Mouse (Mus musculus): Measurements from ENCODE around the gene Wdr74.

Wdr74 gene

DNA sequence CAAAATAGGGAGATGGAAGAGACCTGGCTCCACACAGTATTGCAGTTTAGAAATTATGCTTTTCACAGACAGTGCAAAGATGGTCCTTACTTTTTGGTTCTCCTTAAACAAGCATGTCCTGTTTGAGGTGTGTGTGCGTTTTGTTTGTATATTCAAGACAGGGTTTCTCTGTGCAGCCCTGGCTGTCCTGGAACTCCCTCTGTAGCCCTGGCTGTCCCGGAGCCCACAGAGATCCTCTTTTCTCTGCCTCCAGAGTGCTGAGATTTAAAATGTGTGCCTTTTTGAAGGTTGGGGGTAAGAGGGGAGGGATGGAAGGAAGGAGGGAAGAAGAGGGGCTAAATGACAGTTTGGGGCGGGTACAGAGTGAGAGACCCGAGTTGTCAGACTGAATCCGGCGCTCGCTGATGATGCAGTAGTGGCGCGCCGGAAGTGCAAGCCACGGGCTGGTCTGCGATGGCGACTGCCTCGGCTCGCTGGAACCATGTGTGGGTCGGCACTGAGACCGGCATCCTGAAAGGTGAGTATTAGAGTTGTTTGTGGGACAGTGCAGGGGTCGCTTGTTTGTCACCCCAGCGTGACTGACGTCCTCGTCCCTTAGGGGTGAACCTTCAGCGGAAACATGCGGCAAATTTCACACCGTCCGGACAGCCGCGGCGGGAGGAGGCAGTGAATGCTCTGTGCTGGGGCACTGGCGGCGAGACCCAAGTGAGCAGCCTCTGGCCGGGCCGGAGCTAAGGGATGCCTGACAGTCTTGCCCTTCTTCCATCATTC, at the start of gene Wdr74:
Wdr74 (plus strand) TSS at position 439 of the 771 bp plus-strand sequence.
- peak; percentile 80 for DNase-seq (ENCODE audit: low spot score)

- no peak for DNase-seq (ENCODE audit: low spot score)
These were observed 43.6 kb upstream of the Wdr74 start for GRCm38 (mm10) chr19:8691871-8692539.

- no peak for DNase-seq (ENCODE audit: low spot score)
These were observed 42.9 kb upstream of the Wdr74 start for GRCm38 (mm10) chr19:8692740-8693139.

- no peak for DNase-seq (ENCODE audit: low spot score)
These were observed 40.3 kb upstream of the Wdr74 start for GRCm38 (mm10) chr19:8695330-8695729.

- no peak for DNase-seq (ENCODE audit: low spot score)
These were observed 36.0 kb upstream of the Wdr74 start for GRCm38 (mm10) chr19:8699652-8700051.

DNA sequence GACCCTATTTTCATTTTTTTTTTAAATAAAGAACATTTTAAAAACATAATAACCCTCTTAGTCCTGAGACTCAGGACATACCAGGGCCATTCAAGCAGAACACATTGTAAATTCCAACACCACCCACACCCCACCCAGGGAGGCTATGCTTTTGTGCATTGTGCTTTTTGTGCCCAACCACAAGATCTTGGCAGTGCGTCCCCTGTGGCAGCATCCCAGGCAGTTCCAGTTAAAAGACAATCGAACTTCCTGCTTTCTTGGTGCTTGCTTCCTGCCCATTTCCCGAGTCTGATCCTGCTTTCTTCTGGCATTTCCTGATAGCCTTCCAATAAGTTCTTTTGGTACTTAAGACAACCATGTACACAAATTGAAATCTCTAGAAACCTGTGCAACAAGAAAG, 33.2 kb upstream of the Wdr74 start:
- DNase-seq (ENCODE audit: low spot score): no peak

- no peak for DNase-seq (ENCODE audit: low spot score)
These were observed 32.1 kb upstream of the Wdr74 start for GRCm38 (mm10) chr19:8703571-8703970.

DNA sequence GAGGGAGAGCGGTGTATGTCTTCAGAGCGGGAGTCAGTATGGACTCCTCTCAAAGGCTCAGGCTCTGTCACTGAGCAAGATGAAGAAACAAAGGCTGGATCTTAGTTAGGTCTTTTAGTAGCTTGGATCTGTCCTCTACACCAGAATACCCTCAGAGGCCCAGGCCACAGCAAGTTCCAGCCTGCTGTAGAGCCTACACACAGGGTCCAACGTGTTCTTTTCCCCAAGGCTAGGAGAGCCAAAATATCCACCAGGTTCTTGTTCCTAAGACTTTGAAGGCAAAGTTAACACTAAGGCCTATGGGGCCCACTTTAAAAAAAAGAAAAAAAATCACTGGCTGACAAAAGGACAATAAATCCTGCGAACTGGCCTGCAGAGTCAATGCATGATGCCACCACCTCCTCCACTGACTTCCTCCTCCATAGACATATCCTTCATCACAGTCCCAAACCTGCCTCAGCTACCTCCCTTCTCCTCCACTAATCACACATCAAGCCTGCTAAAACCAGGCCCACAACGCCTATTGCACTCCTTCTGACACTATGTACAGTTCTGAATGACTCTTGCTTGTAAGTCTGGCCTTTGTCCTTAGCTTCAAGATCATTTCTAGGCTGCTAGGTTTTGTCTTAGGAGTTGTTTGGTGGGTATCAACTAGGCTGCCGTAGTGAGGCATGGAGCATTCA, 30.5 kb upstream of the Wdr74 start:
- DNase-seq (ENCODE audit: low spot score): no peak

DNA sequence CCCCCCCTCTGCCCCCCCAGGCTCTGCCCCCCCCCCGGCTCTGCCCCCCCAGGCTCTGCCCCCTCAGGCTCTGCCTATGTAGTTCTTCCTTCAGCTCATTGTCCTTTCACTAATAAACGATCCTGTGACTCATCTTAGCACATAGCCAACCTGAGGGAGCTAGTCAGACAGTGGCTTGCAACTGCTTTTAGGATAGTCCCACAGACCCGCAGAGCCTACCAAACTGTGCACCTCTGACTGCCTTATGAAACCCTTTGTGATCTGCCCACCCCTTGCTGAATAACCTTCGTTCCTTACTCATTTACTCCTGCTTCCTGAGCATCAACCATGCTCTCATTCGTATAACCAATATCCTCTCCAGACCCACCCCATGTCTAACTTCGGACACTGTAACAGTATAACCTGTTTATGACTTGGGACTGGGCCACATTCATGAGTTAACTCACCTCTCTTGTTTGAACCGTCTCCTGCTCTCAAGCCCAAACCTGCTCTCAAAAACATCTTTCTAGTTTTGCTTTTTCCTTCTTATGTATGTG, 29.4 kb upstream of the Wdr74 start:
- DNase-seq (ENCODE audit: low spot score): no peak

GRCm38 (mm10) chr19:8706930-8707329, 28.7 kb upstream of the Wdr74 start:
- no peak for DNase-seq (ENCODE audit: low spot score)

DNA sequence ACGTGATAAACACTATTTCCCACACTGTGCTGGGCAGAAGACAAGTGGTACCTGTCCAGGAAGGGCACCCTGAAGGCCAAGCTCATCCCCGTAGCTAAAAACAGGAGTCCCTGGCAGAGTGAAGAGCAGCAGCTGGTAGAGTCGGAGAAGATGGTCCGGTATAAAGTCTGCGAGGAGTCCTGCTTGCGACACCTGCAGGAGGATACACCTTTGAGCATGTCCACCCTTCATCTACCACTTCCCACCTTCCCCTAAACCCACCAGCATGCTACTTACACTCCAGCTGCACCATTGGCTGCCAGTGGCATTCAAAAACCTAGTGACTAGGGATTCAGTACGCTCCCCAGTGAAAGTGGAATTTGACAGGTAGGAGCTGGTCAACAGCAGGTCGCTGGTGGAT, 26.7 kb upstream of the Wdr74 start:
- DNase-seq (ENCODE audit: low spot score): no peak

DNA sequence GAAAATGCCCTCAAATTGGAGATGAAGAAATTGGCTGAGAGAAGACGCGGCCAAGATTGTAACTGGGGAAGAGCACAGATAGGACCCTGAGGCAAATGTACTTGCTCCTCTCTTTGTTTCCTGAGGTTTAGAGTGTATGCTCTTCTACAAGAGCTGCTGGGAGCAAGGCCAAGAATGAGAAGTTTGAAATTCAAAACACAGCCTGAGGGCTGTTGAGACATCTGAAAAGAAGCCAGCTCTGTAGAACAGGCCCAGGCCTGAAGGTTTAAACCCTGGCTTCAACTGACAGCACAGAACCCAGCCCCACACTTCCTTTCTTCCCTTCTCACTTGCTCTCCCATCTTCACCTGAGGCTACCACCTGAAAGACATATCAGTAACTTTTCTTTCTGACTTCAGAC, 25.6 kb upstream of the Wdr74 start:
- no peak for DNase-seq (ENCODE audit: low spot score)

GRCm38 (mm10) chr19:8711506-8711905, 24.1 kb upstream of the Wdr74 start:
- no peak for DNase-seq (ENCODE audit: low spot score)

DNA sequence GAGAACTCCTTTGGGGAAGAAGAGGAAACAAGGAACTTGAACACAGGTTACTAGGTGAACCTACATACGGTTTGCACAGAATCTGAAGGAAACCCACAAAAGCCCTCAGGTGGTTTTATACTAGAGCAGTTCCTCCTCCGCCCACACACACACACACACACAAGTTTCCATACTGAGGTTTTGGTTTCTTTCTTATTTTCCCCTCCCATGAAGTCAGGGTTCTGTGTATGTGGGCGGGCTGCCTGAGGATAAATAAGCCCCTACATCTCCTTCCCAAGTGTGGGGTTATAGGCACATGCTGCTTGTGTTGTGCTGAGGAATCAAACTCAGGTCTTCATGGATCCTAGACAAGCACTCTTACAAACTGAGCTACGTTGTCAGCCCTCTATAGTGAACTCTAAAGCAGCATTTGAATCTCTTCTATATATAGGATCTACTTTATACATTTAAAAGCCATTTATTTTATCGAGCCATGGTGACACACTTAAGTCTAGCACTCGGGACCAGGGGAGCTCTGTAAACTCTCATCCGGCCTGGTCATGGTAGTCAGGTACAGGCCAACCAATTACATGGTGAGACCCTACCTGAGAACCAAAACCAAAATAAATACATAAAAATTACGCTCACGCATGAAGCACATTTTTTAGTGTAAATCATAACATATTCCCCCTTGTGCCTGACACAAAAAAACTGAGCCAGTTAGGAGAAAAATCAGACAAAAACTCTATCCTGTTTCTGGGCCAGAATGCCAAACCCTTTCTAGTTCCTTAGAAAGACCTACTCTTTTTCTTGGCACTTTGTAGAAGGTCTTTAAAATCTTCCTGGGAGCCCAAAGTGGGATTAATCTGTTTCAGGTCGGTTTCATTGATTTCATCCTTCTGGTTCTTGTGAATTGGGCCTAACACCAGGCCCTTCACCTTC, 23.4 kb upstream of the Wdr74 start:
- no peak for DNase-seq (ENCODE audit: low spot score)

GRCm38 (mm10) chr19:8712870-8713305, 22.7 kb upstream of the Wdr74 start:
- DNase-seq (ENCODE audit: low spot score): peak; percentile 66

DNA sequence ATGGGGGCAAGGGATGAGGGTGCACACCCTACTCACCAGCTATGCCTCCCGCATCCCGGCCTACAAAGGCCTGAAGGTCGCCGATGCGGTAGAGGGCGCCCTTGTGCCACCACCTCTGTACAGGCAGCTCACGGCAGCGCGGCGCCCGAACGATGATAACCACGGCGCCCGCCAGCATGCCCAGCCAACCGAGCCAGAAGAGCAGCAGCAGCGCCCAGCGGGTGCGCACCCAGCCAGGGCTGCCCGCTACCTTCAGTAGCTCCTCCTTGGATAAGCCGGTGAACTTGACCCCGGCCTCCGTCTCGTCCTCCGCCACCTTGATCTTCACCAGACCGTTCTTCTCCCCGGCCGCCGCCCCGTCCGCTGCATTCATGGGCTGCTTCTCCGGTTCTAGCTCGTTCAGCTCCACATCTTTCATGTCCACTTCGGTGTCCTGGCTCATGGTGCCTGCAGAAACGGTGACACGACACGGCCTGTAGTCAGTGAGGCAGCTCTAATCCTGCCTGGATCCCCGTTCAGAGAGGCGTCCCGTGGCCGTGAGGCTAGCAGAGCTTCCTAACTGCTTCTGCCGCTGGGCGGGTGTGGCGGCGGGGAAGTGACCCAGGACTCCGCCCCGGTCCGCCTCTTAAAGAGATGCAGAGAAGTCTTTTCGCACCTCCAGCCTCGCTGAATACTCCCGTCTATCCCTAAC, 22.2 kb upstream of the Wdr74 start:
- DNase-seq (ENCODE audit: low spot score): peak; percentile 88

- DNase-seq (ENCODE audit: low spot score): no peak
These were observed 21.5 kb upstream of the Wdr74 start for GRCm38 (mm10) chr19:8713997-8714652.

DNA sequence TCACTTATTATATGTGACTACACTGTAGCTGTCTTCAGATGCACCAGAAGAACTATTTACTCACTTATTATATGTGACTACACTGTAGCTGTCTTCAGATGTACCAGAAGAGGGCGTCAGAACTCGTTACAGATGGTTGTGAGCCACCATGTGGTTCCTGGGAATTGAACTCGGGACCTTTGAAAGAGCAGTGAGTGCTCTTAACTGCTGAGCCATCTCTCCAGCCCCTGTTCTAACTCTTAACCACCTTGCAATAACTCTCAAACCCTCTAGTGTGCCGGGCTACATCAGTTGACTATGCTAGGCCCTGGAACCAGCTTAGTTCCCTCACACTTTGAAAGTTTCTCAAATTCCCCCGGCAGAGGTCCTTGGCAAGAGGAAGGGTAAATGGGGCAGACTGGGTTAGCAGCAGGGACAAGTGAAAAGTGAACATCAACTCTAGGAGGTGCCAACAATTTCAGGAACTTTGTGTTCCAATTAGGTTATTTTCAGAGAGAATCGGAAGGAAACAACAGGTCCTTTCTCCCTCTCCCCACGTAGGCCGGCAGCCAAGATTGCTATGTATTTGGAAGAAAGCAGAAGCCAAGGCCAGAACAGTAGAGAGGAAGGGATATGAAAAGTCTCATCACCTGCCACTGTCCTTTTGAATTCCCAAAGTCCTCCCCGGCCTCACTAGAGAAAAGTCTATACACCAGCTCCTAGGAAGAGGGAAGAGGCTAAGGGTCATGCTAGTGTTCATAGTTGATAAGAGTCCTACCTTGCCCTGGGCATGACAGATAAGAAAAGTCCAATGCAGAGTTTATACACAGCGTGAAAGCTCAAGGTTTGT, 20.8 kb upstream of the Wdr74 start:
- no peak for DNase-seq (ENCODE audit: low spot score)
